Mouse (Mus musculus) thymus, adult 2 months (tissue): ENCODE data around the gene Rftn2. TPM values are rescaled to one million over a fixed set of nuclear protein-coding genes. Genes with fewer than 3 reads are reported as not detected.

Source experiments
- DNase-seq: peaks from one replicate; pipeline ENCODE4 v3.0.0; 2021
- H3K27ac ChIP-seq: fragments of 200-500 bp; 2 replicates; pipeline ENCODE4 v1.5.1; 2012; ENCODE audit warnings: low read length, control low read depth; ENCODE audit not compliant: control insufficient read depth, insufficient read depth
- H3K27me3 ChIP-seq: fragments of 200-500 bp; 2 replicates; pipeline ENCODE4 v1.6.1; 2012; ENCODE audit warnings: mild to moderate bottlenecking, low read length, moderate library complexity, mixed read lengths; ENCODE audit not compliant: control insufficient read depth, insufficient read depth
- H3K36me3 ChIP-seq: fragments of 200-500 bp; 2 replicates; pipeline ENCODE4 v1.6.1; 2012; ENCODE audit warnings: mild to moderate bottlenecking, low read length, moderate library complexity; ENCODE audit not compliant: control insufficient read depth, insufficient read depth
- H3K4me1 ChIP-seq: fragments of 200-500 bp; replicated peaks from 2 replicates; pipeline ENCODE4 v1.6.1; 2012; ENCODE audit warnings: low read length; ENCODE audit not compliant: control insufficient read depth, insufficient read depth
- H3K4me3 ChIP-seq: fragments of 200-500 bp; 2 replicates; pipeline ENCODE4 v1.5.1; 2012; ENCODE audit warnings: mild to moderate bottlenecking, low read length, control low read depth, moderate library complexity; ENCODE audit not compliant: control insufficient read depth, insufficient read depth
- CTCF ChIP-seq: fragments of 200-500 bp; IDR thresholded peaks from 2 replicates; pipeline ENCODE4 v1.5.1; 2012; ENCODE audit warnings: mild to moderate bottlenecking, control low read depth, low read length, moderate library complexity, borderline replicate concordance; ENCODE audit not compliant: control insufficient read depth, poor library complexity, insufficient read depth; ENCODE audit errors: extremely low read depth
- POLR2A ChIP-seq: fragments of 200-500 bp; IDR thresholded peaks from 2 replicates; pipeline ENCODE4 v1.6.1; 2012; ENCODE audit warnings: mild to moderate bottlenecking, low read length, control low read depth, moderate library complexity; ENCODE audit not compliant: control insufficient read depth, poor library complexity, insufficient read depth; ENCODE audit errors: extremely low read depth
- WGBS: fragments of 180-500 bp; shearing (Covaris S2); methylation state at CpG from one replicate; pipeline ENCODE4 v1.1.7; 2018; 5-methylcytosine and 5-hydroxymethylcytosine counted together
- polyA plus RNA-seq: library from polyadenylated mRNA; depleted of rRNA; stranded (reverse); fragments of >200 nt; gene quantifications from 2 replicates; pipeline ENCODE4 v1.2.3, GENCODE M21; 2012

Gene Rftn2
- polyA plus RNA-seq, 1 experiment: 0.55 TPM

- Histone ChIP-seq H3K27me3 (no peaks in the 10 kb centered on the region), H3K4me1 (no peaks in the 10 kb centered on the region), H3K36me3 (peaks cover 31% of the 10 kb centered on the region), H3K4me3 (no peak overlapping the region), H3K27ac (no peak overlapping the region)
- WGBS: 97% methylated on average over 7 of the region's 7 CpGs
- no peak for DNase-seq
- no peak for TF ChIP-seq CTCF
- no peak for TF ChIP-seq POLR2A
Measured at GRCm38 (mm10) chr1:55145556-55145955, 81.0 kb downstream of the Rftn2 start.

- H3K27ac ChIP-seq: no peak overlapping the region
- WGBS: 98% methylated on average over 4 of the region's 4 CpGs
- peaks cover 19% of the 10 kb centered on the region for H3K36me3 ChIP-seq
- no peaks in the 10 kb centered on the region for H3K27me3 ChIP-seq
- no peak overlapping the region for H3K4me3 ChIP-seq
- DNase-seq: no peak
- no peaks in the 10 kb centered on the region for H3K4me1 ChIP-seq
- TF ChIP-seq POLR2A (no peak), CTCF (no peak)
Measured at GRCm38 (mm10) chr1:55144338-55144737, 82.2 kb downstream of the Rftn2 start.

GRCm38 (mm10) chr1:55135846-55136245 lies 90.7 kb downstream of the Rftn2 start:
- peaks cover 17% of the 10 kb centered on the region; the same call in 1 of the 2 replicates for H3K36me3 ChIP-seq
- H3K4me3 ChIP-seq: no peak overlapping the region
- no peak overlapping the region for H3K27ac ChIP-seq
- H3K4me1 ChIP-seq: 0 out of 2 replicates have a peak, but pooled peaks cover 2% of the 10 kb centered on the region
- H3K27me3 ChIP-seq: no peaks in the 10 kb centered on the region
- DNase-seq: no peak
- TF ChIP-seq CTCF (no peak), POLR2A (no peak)
- 98% methylated on average over 1 of the region's 1 CpGs for WGBS

- Histone ChIP-seq H3K4me1 (peaks cover 8% of the 10 kb centered on the region), H3K4me3 (no peak overlapping the region), H3K27me3 (no peaks in the 10 kb centered on the region), H3K36me3 (peaks cover 15% of the 10 kb centered on the region; the same call in 1 of the 2 replicates), H3K27ac (no peak overlapping the region)
- 99% methylated on average over 3 of the region's 3 CpGs for WGBS
- DNase-seq: no peak
- TF ChIP-seq POLR2A: no peak
Measured at GRCm38 (mm10) chr1:55134301-55134700, 92.3 kb downstream of the Rftn2 start.

- no peak overlapping the region for H3K4me3 ChIP-seq
- H3K36me3 ChIP-seq: peaks cover 12% of the 10 kb centered on the region; the same call in 1 of the 2 replicates
- H3K27ac ChIP-seq: no peak overlapping the region
- H3K4me1 ChIP-seq: peaks cover 8% of the 10 kb centered on the region
- H3K27me3 ChIP-seq: no peaks in the 10 kb centered on the region
- 75% methylated on average over 2 of the region's 2 CpGs for WGBS
- TF ChIP-seq CTCF: no peak
- TF ChIP-seq POLR2A: no peak
- DNase-seq: no peak
Measured at GRCm38 (mm10) chr1:55133173-55133572, 93.4 kb downstream of the Rftn2 start.

- Histone ChIP-seq H3K4me1 (peaks cover 8% of the 10 kb centered on the region), H3K27me3 (no peaks in the 10 kb centered on the region), H3K4me3 (no peak overlapping the region), H3K36me3 (peaks cover 4% of the 10 kb centered on the region; the same call in 1 of the 2 replicates), H3K27ac (no peak overlapping the region)
- WGBS: 58% methylated on average over 4 of the region's 4 CpGs
- no peak for DNase-seq
- TF ChIP-seq CTCF (no peak), POLR2A (no peak)
Measured at GRCm38 (mm10) chr1:55132308-55132707, 94.3 kb downstream of the Rftn2 start.

- no peak for DNase-seq
- Histone ChIP-seq H3K4me3 (peak overlapping the region; percentile 82), H3K27ac (peak overlapping the region; percentile 48), H3K36me3 (no peaks in the 10 kb centered on the region), H3K4me1 (peaks cover 8% of the 10 kb centered on the region), H3K27me3 (no peaks in the 10 kb centered on the region)
- WGBS: under 1% methylated on average over 47 of the region's 47 CpGs
- TF ChIP-seq POLR2A (no peak), CTCF (0 out of 2 replicates have a peak, but pooled peaks have one; percentile 5)
Measured at GRCm38 (mm10) chr1:55131424-55132014, 95.1 kb downstream of the Rftn2 start.

GRCm38 (mm10) chr1:55130943-55131401 lies 95.6 kb downstream of the Rftn2 start, which contains the start of gene Mob4:
Gene Mob4 (plus strand): TSS chr1:55131231.
- Histone ChIP-seq H3K36me3 (no peaks in the 10 kb centered on the region), H3K4me3 (peak within 1 kb of the TSS; percentile 82), H3K27ac (peak within 1 kb of the TSS; percentile 81), H3K4me1 (peaks cover 8% of the 10 kb centered on the region), H3K27me3 (no peaks in the 10 kb centered on the region)
- WGBS: under 1% methylated on average over 40 of the region's 42 CpGs
- peak; percentile 91 for DNase-seq
- TF ChIP-seq CTCF (no peak), POLR2A (peak; percentile 91)
